Mouse (Mus musculus) ES-Bruce4 (cell line): ENCODE results near the gene Wfdc1.

Source experiments
- CTCF ChIP-seq: IDR thresholded peaks from one replicate; pipeline ENCODE4 v1.8.1; 2011; ENCODE audit warnings: low read depth, low read length
- EP300 ChIP-seq: IDR thresholded peaks from 2 replicates; pipeline ENCODE4 v1.6.1; 2011; ENCODE audit warnings: low read depth, low read length; ENCODE audit not compliant: insufficient read depth

DNA sequence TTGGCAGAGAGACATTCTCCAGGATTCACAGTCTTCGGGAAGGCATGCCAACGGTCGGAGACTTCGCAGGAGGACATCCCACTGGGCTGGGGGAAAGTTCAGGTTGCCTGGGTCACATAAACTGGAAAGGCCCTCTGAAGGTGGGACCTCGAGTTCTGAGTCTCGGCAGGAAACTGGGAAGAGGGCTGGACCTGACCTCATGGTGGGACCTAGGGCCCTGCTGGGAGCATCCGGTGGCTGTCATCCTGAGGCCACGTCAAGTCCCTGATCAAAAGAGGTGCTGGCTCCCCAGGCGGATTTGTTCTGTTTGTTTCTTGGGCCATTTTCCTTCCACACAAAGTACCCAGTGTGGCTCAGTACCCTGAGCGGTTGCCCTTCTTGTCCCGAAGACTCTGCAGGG is 2.7 kb upstream of the Wfdc1 start:
- TF ChIP-seq CTCF (no peak), EP300 (no peak)
